Mouse (Mus musculus): ENCODE data around the gene Adprh.
"Not testable (repeated sequence)": the region's sequence is repeated elsewhere in the genome, so short reads cannot be mapped to it uniquely, and the experiment has no call there.

Adprh gene

GRCm38 (mm10) chr16:38452442-38453202 lies at the start of gene Adprh:
Gene Adprh (minus strand): TSS chr16:38452703.
- DNase-seq (ENCODE audit: low spot score) = peak; percentile 91

GRCm38 (mm10) chr16:38496604-38497140 lies 44.2 kb upstream of the Adprh start:
- no peak for DNase-seq (ENCODE audit: low spot score)

GRCm38 (mm10) chr16:38493890-38494289 lies 41.4 kb upstream of the Adprh start:
- no peak for DNase-seq (ENCODE audit: low spot score)

GRCm38 (mm10) chr16:38492551-38492950 lies 40.0 kb upstream of the Adprh start:
- DNase-seq (ENCODE audit: low spot score) = no peak

- DNase-seq (ENCODE audit: low spot score) = no peak
Measured at GRCm38 (mm10) chr16:38483582-38484309, 31.2 kb upstream of the Adprh start.

- peak; percentile 32 for DNase-seq (ENCODE audit: low spot score)
Measured at GRCm38 (mm10) chr16:38482780-38483562, 30.5 kb upstream of the Adprh start.

- DNase-seq (ENCODE audit: low spot score) = no peak
Measured at GRCm38 (mm10) chr16:38481327-38481726, 28.8 kb upstream of the Adprh start.

- no peak for DNase-seq (ENCODE audit: low spot score)
Measured at GRCm38 (mm10) chr16:38478296-38478695, 25.8 kb upstream of the Adprh start.

GRCm38 (mm10) chr16:38477241-38477608 lies 24.7 kb upstream of the Adprh start:
- not testable (repeated sequence) for DNase-seq (ENCODE audit: low spot score)

- DNase-seq (ENCODE audit: low spot score) = peak; percentile 32
Measured at GRCm38 (mm10) chr16:38476312-38477240, 24.1 kb upstream of the Adprh start.

GRCm38 (mm10) chr16:38475681-38476311 lies 23.3 kb upstream of the Adprh start:
- no peak for DNase-seq (ENCODE audit: low spot score)

- DNase-seq (ENCODE audit: low spot score) = no peak
Measured at GRCm38 (mm10) chr16:38474677-38475286, 22.3 kb upstream of the Adprh start.

- no peak for DNase-seq (ENCODE audit: low spot score)
Measured at GRCm38 (mm10) chr16:38473661-38474060, 21.2 kb upstream of the Adprh start.

- no peak for DNase-seq (ENCODE audit: low spot score)
Measured at GRCm38 (mm10) chr16:38472507-38472873, 20.0 kb upstream of the Adprh start.

GRCm38 (mm10) chr16:38471697-38472506 lies 19.4 kb upstream of the Adprh start:
- DNase-seq (ENCODE audit: low spot score) = no peak

- DNase-seq (ENCODE audit: low spot score) = no peak
Measured at GRCm38 (mm10) chr16:38469437-38469836, 16.9 kb upstream of the Adprh start.

- no peak for DNase-seq (ENCODE audit: low spot score)
Measured at GRCm38 (mm10) chr16:38468706-38469018, 16.2 kb upstream of the Adprh start.

GRCm38 (mm10) chr16:38467917-38468705 lies 15.6 kb upstream of the Adprh start:
- no peak for DNase-seq (ENCODE audit: low spot score)
